Mouse (Mus musculus) gastrocnemius, adult 2 months (tissue): ENCODE data around the gene Prmt1. TPM values are rescaled to one million over a fixed set of nuclear protein-coding genes. Genes with fewer than 3 reads are reported as not detected.

Experiments
- DNase-seq: peaks from one replicate; pipeline ENCODE4 v3.0.0; 2022
- H3K27ac ChIP-seq: fragments of 200-600 bp; 2 replicates; pipeline ENCODE4 v1.8.1; 2022; ENCODE audit warnings: mild to moderate bottlenecking
- H3K4me3 ChIP-seq: fragments of 200-600 bp; 2 replicates; pipeline ENCODE4 v1.8.1; 2022; ENCODE audit warnings: mild to moderate bottlenecking, moderate library complexity
- CTCF ChIP-seq: fragments of 200-600 bp; IDR thresholded peaks from 2 replicates; pipeline ENCODE4 v1.8.1; 2022; ENCODE audit warnings: antibody characterized with exemption, mild to moderate bottlenecking, moderate library complexity
- intact Hi-C: fragments of 180-260 bp; cut with DNase I; formaldehyde crosslinking; loops from one replicate; pipeline ENCODE4 v1.15.1; 2025
- total RNA-seq, 2 experiments: library from RNA; stranded (reverse); gene quantifications; 2 replicates each; pipeline ENCODE4 v1.2.3; 2021

Gene Prmt1
- total RNA-seq, 2 experiments from 2014 or later = 126 to 136 TPM

- intact Hi-C loops = loop anchor here (2.0 kb wide), 2 partner anchors 29 to 83 kb away; no protein-coding TSS in a partner anchor
- Histone ChIP-seq H3K27ac (peak overlapping the region; percentile 100), H3K4me3 (peak overlapping the region; percentile 100)
- DNase-seq = peak; percentile 79
- peak; percentile 39 for TF ChIP-seq CTCF
These were observed 675 bp downstream of the Prmt1 start for GRCm38 (mm10) chr7:44985595-44986191.

- no peak for TF ChIP-seq CTCF
- H3K4me3 ChIP-seq = peak overlapping the region; percentile 100
- no peak for DNase-seq
- intact Hi-C loops = loop anchor here (2.0 to 5.0 kb wide), 2 partner anchors 84 to 153 kb away; partner anchors contain the start of genes Flt3l and Gm45713
- peak overlapping the region; percentile 100 for H3K27ac ChIP-seq
These were observed 1.6 kb downstream of the Prmt1 start for GRCm38 (mm10) chr7:44984833-44985164.

GRCm38 (mm10) chr7:44983944-44984832 lies 2.2 kb downstream of the Prmt1 start:
- peak overlapping the region; percentile 100 for H3K4me3 ChIP-seq
- intact Hi-C loops = loop anchor here (2.0 to 5.0 kb wide), 2 partner anchors 85 to 153 kb away; partner anchors contain the start of genes Flt3l and Gm45713
- H3K27ac ChIP-seq = peak overlapping the region; percentile 100
- peak; percentile 23; the same call in 1 of the 2 replicates for TF ChIP-seq CTCF
- DNase-seq = peak; percentile 75

- intact Hi-C loops = loop anchor here (5.0 kb wide), 1 partner anchor 154 kb away; the partner anchor contains the start of genes Flt3l and Gm45713
- peak; percentile 92 for DNase-seq
- no peak; the same call in 1 of the 2 replicates for TF ChIP-seq CTCF
- Histone ChIP-seq H3K4me3 (peak overlapping the region; percentile 4; the same call in 1 of the 2 replicates), H3K27ac (peak overlapping the region; percentile 100)
These were observed 3.3 kb downstream of the Prmt1 start for GRCm38 (mm10) chr7:44983085-44983484.

- no peak for TF ChIP-seq CTCF
- Histone ChIP-seq H3K4me3 (no peak overlapping the region), H3K27ac (no peak overlapping the region)
- intact Hi-C loops = loop anchor here (5.0 kb wide), 1 partner anchor 156 kb away; the partner anchor contains the start of genes Flt3l and Gm45713
- DNase-seq = no peak
These were observed 4.8 kb downstream of the Prmt1 start for GRCm38 (mm10) chr7:44981539-44981938.

GRCm38 (mm10) chr7:44978300-44978699 lies 8.1 kb downstream of the Prmt1 start:
- no peak for TF ChIP-seq CTCF
- Histone ChIP-seq H3K27ac (no peak overlapping the region), H3K4me3 (no peak overlapping the region)
- DNase-seq = no peak
- intact Hi-C loops = no loop called here

GRCm38 (mm10) chr7:44975117-44975419 lies 11.3 kb downstream of the Prmt1 start:
- no peak for TF ChIP-seq CTCF
- intact Hi-C loops = no loop called here
- H3K27ac ChIP-seq = peak overlapping the region; percentile 29; the same call in 1 of the 2 replicates
- DNase-seq = no peak
- H3K4me3 ChIP-seq = no peak overlapping the region

GRCm38 (mm10) chr7:44974383-44975116 lies 11.8 kb downstream of the Prmt1 start, which contains the start of gene Cpt1c:
Gene Cpt1c (minus strand): TSS chr7:44974851.
- intact Hi-C loops = no loop called here
- Histone ChIP-seq H3K4me3 (peak within 1 kb of the TSS; percentile 76), H3K27ac (peak within 1 kb of the TSS; percentile 84)
- peak; percentile 84 for DNase-seq
- TF ChIP-seq CTCF = no peak; the same call in 1 of the 2 replicates

GRCm38 (mm10) chr7:44973415-44974130 lies 12.8 kb downstream of the Prmt1 start:
- no peak for TF ChIP-seq CTCF
- intact Hi-C loops = no loop called here

GRCm38 (mm10) chr7:44971142-44971541 lies 15.2 kb downstream of the Prmt1 start:
- intact Hi-C loops = no loop called here
- Histone ChIP-seq H3K4me3 (peak overlapping the region; percentile 82; the same call in 1 of the 2 replicates), H3K27ac (peak overlapping the region; percentile 69; the same call in 1 of the 2 replicates)
- no peak for DNase-seq
- no peak for TF ChIP-seq CTCF

More at GRCm38 (mm10) chr7:44973415-44974130, 12.8 kb downstream of the Prmt1 start:
- no peak for DNase-seq
- H3K4me3 ChIP-seq = peak overlapping the region; percentile 76
- peak overlapping the region; percentile 84 for H3K27ac ChIP-seq

GRCm38 (mm10) chr7:44970231-44970691 lies 16.1 kb downstream of the Prmt1 start:
- intact Hi-C loops = no loop called here
- Histone ChIP-seq H3K27ac (peak overlapping the region; percentile 69), H3K4me3 (peak overlapping the region; percentile 82)
- peak; percentile 89 for DNase-seq
- no peak for TF ChIP-seq CTCF

- no peak for TF ChIP-seq CTCF
- Histone ChIP-seq H3K4me3 (no peak overlapping the region), H3K27ac (no peak overlapping the region)
- peak; percentile 21 for DNase-seq
- intact Hi-C loops = no loop called here
These were observed 19.7 kb downstream of the Prmt1 start for GRCm38 (mm10) chr7:44966638-44967037.
